Mouse (Mus musculus): ENCODE data around the gene Hoxd1.

GRCm38 (mm10) chr2:74750731-74751250 is 12.0 kb upstream of the Hoxd1 start:
- TF ChIP-seq CTCF (IDR thresholded peaks at IDR 0.05; ENCODE audit: extremely low read depth, insufficient read depth, insufficient read length, insufficient replicate concordance) = no peak
- TF ChIP-seq POLR2A (IDR thresholded peaks at IDR 0.05; ENCODE audit: low read depth, low read length) = no peak
